Mouse (Mus musculus) heart, postnatal 0 days (tissue): ENCODE measurements at regions not wholly inside any gene's neighbourhood (a gene's known extent, or its start where the extent isn't known, plus 50 kb on each side); places are given as distances from the start of the nearest gene placed in this dataset.

Experiments
- CTCF ChIP-seq: IDR thresholded peaks from 2 replicates; pipeline ENCODE4 v1.5.1; 2016; ENCODE audit warnings: antibody characterized with exemption, control low read depth, low read depth
- EP300 ChIP-seq: IDR thresholded peaks from 2 replicates; pipeline ENCODE4 v1.6.1; 2016; ENCODE audit warnings: antibody characterized with exemption, low read depth

DNA sequence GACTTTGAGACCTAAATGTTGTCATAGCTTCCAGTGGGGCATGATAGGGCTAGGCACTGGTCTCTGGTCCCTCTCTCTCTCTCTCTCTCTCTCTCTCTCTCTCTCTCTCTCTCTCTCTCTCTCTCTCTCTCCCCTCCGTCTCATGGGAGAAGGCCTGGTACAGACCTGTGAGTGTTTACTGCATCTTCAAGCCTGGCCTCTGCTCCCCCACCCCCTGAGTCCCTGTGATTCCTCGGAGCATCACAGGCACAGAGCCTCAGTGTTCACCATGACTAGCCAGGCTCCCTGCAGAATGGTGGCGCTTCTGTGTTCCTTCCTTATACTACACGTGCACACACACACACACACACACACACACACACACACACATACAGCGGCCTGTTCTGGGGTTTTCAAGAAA lies 94.6 kb upstream of the Ankrd55 start:
- TF ChIP-seq CTCF (no peak), EP300 (no peak)
